Mouse (Mus musculus) heart, postnatal 10 days (tissue): ENCODE data around the gene Xpnpep2. TPM values are rescaled to one million over a fixed set of nuclear protein-coding genes. Genes with fewer than 3 reads are reported as not detected.

Experiments
- DNase-seq, 2 experiments: peaks; one replicate each; pipeline ENCODE4 v3.0.0; 2021
- intact Hi-C: fragments of 180-260 bp; cut with DNase I; formaldehyde crosslinking; loops from one replicate; pipeline ENCODE4 v1.15.1; 2025
- total RNA-seq, 2 experiments: library from RNA; stranded (reverse); gene quantifications; 2 replicates each; pipeline ENCODE4 v1.2.3; 2021

Gene Xpnpep2
- total RNA-seq, result 1 to 10 TPM; 1.5 to 2.1 TPM

DNA sequence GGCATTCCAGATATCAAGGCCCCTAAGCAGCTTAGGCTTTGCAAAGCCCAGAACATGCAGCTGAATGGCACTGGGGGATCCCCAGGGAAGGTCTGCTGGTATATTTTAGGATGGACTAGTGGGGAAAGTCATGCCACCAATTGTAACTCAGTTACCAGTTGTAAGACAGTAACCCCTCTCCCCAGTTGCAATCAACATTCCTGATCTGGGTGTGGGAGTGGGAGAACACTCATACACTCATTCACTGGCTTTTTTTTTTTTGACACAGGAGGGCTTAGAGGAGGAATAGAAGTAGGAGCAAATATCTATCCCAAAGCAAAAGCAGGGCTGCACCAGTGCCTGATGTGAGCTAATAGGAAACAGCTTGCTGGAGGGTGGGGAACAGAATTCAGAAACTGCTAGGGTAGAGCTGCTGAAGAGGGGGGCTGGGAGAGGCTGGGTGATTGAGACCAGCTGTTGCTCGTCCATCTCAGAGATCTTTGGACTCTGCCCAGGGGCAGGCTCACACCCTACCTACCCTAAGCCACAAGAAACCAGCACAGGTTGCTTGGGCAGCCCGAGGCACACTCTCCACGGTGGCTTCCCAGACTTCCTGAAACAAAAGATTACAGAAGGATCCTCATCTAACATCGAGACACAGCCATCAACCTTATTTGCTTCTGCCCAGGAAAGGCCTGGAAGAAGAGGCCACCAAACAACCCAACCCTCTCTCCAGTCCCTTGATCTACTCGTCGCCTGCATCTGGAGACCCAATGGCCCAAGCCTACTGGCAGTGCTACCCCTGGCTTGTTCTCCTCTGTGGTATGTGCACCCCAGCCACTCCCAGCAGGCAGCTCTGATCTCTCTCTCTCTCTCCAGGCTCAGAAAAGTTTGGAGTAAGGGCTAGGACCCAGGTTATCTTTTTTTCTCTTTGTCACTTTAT is at the start of gene Xpnpep2:
TSS of gene Xpnpep2 (plus strand) at position 332 of the 922 bp plus-strand sequence.
- intact Hi-C loops, result no loop called here
- no peak for DNase-seq

DNA sequence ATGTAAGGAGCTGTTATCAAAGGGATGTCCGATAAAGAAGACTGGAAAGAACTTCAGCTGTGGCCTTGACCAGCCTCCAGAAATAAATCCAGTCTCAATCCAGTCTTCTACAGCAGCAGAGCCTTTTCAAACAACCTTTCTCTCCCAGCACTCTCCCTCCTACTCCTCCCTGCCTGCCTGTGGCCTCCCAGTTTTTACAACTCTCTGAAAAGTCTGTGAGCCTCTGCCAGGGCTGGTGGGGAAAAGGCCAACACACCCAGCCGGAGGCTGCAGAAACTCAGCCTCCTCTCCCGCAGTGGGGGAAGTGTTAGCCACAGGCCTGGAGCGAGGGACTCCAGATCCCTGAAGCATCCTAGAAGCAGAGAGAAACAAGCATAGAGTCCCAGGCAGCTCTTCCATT is 46.0 kb upstream of the Xpnpep2 start:
- no peak for DNase-seq
- intact Hi-C loops, result no loop called here

DNA sequence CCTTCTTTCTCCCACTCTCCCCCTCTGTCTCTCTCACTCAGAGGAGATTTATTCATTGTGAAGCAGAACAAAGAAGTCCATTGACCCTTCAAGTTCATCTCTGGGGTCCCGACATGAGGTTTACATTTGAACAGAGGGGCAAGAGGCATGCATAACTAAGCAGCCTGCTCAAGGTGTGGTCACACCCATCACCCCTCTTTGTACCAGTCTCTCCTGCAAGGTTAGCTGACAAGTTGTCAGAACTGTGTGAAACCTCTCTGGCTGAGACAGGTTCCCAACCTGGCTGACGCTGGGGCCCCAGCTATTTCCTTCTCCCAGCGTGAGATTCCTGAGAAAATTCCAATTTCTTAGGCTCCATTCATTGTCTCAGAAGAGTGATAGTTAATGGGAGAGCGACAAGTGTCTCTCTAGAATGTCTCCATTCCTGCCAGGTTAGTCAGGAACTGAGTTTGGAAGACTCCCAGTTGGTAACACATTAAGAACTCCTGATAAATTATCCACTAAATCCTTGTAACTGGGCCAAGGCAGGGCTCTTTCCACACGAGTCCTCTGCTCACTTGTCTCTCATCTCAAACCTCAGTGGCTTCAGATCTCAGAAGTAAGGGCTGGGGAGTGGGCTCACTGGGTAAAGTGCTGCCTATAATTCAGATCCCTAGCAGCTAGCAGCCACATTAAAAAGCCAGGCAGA is 44.2 kb upstream of the Xpnpep2 start:
- intact Hi-C loops, result no loop called here
- no peak for DNase-seq

GRCm38 (mm10) chrX:48066891-48067290 is 41.6 kb upstream of the Xpnpep2 start:
- no peak for DNase-seq
- intact Hi-C loops, result no loop called here

DNA sequence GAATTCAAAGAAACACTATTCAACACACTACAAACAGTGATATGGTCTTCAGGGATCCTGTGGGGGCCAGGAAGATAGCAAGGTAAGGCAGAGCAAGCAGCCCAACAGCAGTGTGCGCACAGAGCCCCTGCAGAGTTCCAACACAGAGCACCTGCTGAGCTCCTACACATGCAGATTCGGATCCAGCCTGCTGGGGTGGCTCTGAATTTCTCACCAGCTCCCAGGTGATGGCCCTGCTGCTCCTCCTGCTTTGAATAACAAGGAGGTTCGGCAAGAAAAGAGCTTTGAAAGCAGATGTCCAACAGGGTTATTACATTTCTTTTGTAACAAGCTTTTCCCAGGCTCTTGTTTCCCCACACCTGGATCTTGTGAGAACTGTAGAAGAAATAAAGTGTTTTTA is 36.6 kb upstream of the Xpnpep2 start:
- intact Hi-C loops, result no loop called here

GRCm38 (mm10) chrX:48072401-48072800 is 36.1 kb upstream of the Xpnpep2 start:
- DNase-seq, result no peak
- intact Hi-C loops, result no loop called here

More for the DNA sequence above, 36.6 kb upstream of the Xpnpep2 start:
- no peak for DNase-seq

GRCm38 (mm10) chrX:48074691-48075090 is 33.8 kb upstream of the Xpnpep2 start:
- DNase-seq, result no peak
- intact Hi-C loops, result no loop called here

GRCm38 (mm10) chrX:48076806-48077425 is 31.6 kb upstream of the Xpnpep2 start:
- intact Hi-C loops, result no loop called here

DNA sequence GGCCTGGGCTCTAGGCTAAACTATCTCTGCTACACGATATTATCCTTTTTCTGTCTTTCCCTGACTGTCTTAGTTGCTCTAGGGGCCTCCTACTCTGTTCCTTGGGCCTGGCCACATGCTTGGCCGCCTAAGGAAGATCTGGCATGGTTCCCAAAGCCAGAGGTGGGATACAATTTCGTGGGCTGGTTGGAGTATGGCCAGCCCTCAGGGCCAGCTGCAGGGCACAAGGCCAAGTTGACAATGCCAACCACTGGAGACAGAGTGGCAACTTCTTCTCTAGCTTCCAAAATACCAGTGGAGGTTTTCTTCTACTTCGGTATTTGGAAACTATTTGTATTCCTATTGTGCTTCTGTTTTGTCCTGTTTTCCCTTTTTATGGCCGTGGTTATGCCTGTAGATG is 26.2 kb upstream of the Xpnpep2 start:
- DNase-seq, result no peak
- intact Hi-C loops, result no loop called here

More at GRCm38 (mm10) chrX:48076806-48077425, 31.6 kb upstream of the Xpnpep2 start:
- peak; percentile 22 to 25 for DNase-seq

DNA sequence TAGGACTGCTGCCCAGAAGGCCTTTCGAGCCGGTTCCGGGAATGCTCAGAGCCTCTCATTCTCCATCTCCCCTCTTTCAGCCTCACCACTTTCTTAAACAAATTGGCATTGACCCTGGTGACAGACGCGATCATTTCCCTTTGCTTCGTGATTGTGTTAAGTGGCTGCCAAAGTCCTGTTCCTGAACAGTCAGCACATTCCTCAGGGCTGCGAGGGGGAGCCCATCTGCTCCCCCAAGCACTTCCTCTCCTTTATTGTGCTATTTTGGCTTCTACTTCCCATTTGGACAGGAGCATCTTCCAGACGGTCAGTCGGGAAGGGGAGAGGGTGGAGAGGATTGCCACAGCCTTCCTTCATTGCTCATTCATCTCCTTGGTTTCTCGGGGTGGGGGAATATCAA is 16.4 kb upstream of the Xpnpep2 start:
- no peak for DNase-seq
- intact Hi-C loops, result no loop called here

DNA sequence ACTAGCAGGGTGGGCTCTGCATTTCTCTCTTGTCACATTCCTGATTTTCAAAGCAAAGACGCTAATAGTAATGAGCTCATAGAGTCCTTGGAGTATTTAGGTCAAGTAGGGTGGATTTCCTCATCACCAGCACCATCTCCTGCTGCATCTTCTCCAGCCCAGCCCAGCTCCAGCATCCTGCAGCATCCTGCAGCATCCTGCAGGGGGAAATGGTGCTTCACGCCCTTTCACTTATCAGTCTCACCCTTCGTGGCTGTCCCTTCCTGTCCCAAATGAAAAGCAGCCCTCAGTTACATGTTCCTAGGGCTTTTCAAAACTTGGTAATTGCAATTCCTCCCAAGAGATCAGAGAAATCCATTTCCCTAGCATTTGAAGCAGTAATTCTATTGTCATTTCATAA is 15.0 kb upstream of the Xpnpep2 start:
- intact Hi-C loops, result no loop called here

GRCm38 (mm10) chrX:48094658-48095057 is 13.9 kb upstream of the Xpnpep2 start:
- no peak for DNase-seq
- intact Hi-C loops, result no loop called here

More for the DNA sequence above, 15.0 kb upstream of the Xpnpep2 start:
- peak in 1 of 2 experiments; percentile 29 for DNase-seq

DNA sequence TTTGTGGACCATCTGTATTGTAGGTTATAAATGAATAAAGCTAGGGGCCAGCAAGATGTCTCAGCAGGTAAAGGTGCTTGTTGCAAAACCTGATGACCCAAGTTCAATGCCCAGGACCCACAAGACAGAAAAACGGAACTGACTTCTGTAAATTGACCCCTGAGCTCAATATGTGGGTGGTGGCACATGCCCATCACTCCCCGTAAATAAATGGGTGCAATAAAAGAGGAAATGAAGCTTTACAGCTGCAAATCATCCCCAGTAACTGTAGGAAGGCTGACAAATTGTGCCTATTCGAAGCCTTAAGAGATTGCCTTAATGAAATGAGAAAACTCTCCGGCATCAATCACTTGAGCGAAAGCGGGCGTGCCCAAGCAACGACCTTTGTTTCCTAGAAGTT is 11.9 kb upstream of the Xpnpep2 start:
- intact Hi-C loops, result no loop called here

GRCm38 (mm10) chrX:48098470-48099129 is 9.9 kb upstream of the Xpnpep2 start:
- DNase-seq, result no peak
- intact Hi-C loops, result no loop called here

More for the DNA sequence above, 11.9 kb upstream of the Xpnpep2 start:
- no peak for DNase-seq

DNA sequence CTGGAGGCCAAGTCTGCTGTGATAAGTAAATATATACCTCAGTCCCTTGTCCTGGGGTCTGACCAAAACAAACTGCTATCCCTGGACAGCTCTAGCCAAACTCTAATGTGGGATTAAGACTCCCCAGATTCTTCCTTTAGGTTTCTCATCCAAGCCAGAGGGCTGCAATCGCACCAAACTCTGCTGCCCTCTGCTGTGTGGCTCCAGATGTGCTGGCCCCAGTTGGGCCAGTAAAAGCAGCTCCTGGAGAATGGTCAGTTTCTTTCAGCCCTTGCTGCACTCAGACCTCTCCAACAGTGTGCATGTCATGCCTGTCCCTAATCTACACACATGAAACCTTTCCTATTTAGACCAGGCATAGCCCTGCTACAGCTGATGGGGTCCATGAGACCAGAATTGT is 8.7 kb upstream of the Xpnpep2 start:
- DNase-seq, result peak; percentile 34 to 55
- intact Hi-C loops, result loop anchor here (2.0 kb wide), 2 partner anchors 79 to 107 kb away; no protein-coding TSS in a partner anchor

- no peak for DNase-seq
- intact Hi-C loops, result no loop called here
These were observed 5.3 kb upstream of the Xpnpep2 start for GRCm38 (mm10) chrX:48103256-48103655.

- intact Hi-C loops, result no loop called here
- DNase-seq, result no peak
These were observed 3.6 kb upstream of the Xpnpep2 start for GRCm38 (mm10) chrX:48104736-48105441.

DNA sequence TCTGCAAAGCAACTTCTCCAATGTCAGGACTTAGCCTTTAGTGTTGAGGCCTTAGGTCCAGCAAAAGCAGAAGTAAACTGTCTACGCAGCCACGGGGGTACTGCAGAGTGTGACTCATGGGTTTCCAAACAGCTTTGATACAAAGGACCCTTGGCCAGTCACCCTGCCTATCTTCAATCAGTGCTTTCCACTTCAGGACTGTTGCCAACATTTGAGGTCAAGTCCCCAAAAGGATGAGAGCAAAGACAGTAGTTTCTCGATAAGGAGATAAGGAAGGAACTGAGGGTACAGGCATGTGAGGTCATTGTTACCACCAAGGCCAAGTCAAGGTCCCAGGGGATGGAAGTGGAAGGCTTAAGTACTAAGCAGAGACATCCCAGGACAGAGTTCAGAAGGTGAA is 2.3 kb upstream of the Xpnpep2 start:
- intact Hi-C loops, result no loop called here
- DNase-seq, result peak in 1 of 2 experiments; percentile 27

DNA sequence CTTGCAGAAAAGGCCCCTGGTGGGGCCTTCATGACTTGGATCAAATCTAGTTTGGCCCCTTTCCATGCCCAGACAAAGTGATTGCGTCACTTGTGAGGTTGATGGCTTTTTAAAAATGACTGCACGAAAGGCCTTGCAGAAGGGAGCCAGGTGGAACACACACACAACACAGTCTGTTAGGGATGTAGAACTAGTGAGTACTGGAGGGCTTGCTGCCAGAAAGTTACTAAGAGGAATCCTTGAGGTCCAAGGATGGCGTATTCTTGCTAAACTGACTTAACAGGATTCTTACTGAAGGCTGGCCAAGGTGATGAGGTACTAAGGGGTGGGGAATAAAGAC is 761 bp downstream of the Xpnpep2 start:
- DNase-seq, result no peak
- intact Hi-C loops, result no loop called here

DNA sequence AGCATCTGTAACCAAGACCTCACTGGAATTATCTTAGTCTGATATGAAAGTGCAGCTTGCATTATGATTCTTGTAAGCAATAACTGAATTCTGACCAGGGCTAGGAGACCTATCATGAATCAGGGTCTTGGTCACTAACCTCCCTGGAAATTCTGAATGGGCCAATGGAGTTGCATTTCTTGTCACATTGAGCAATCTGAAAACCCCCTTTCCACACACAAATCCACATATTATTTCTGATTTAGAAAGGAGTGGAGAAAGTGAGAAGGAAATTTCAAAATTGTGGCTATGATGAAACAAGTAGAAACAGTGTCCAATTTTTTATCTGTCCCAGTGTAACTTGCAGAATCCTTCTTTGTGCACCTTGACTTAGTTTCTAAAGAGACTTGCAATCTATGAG is 10.8 kb downstream of the Xpnpep2 start:
- intact Hi-C loops, result no loop called here
- no peak for DNase-seq
